Mouse (Mus musculus) embryo, embryonic 10.5 days (tissue): ENCODE measurements at regions not wholly inside any gene's neighbourhood (a gene's known extent, or its start where the extent isn't known, plus 50 kb on each side); places are given as distances from the start of the nearest gene placed in this dataset.

Experiments
- DNase-seq: peaks from one replicate; pipeline ENCODE4 v3.0.0-alpha.2; 2015; ENCODE audit warnings: low spot score

- no peak for DNase-seq
Observed at GRCm38 (mm10) chr5:42364116-42364515, 296.4 kb downstream of the Gm16223 start.

DNA sequence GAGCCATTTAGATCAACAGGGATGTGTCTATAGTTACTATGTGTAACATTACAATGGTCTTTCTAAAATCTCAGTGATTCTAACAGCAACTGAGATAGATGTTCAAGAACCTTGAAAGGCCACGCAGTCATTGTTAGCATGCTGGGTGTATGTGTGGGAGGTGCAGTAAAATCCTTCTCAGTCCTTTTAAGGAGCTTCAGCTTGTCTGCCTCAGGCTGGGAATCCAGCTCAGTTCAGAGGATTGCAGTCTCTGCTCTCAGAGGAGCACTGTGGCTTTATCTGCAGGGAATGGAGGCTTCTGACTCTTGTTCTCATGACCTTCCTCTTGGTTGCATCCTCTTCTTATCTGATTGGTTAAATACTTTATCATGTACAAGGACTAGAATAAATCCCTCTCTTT is 320.2 kb downstream of the Gm16223 start:
- no peak for DNase-seq

DNA sequence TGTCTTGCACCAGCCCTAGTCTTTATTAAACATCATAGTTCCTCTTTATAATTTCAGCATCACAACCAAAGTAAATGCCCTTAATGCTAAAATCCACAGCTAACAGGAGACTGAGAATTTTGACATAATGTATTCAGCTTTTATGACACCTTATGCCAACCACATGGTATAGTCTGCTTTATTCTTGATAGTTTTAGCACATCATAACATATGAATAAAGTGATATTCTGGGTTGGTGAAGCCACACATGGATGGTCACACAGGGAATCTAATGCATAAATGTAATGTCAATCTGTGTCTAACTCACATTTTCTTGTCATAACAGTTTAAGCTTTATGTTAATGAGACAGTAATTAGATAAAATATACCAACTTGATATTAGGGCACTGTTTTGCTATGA is 328.9 kb downstream of the Gm16223 start:
- no peak for DNase-seq

DNA sequence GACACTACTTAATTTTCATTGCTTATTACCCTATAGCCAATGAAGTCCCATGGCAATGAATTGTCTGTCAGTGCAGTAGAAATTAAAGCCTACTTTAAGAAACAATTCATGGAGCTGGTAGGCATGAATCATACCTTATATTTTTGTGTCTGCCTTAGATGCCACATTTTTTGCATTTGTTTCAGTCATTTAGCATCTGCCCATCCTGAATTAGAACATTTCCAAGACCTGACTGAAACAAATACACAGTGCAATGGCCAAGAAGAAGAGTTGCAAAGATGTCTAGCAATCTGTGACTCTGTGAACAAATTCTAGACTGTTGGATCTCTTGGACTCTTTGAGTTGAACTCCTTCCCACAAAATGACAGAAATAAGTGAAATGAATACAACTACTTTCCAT is 342.2 kb downstream of the Gm16223 start:
- no peak for DNase-seq

GRCm38 (mm10) chr5:42412296-42412695 is 344.5 kb downstream of the Gm16223 start:
- peak; percentile 68 for DNase-seq

DNA sequence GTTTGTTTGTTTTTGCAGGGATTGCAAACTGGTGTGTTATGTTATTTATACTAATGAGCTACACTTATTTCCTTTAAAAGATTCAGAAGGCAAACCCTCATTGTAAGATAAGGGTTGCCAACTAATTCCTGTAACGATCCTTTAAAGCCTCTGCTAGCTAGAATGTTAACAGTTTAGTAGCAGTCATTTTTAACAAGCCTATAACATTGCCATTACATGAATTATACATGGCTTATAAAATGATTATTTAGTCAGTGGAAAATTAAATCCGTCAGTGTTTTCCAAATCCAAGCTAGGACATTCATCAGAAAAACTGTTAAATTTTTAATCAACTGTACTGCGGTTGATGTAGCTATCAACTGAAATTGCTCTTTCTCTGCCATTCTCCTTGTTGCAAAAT is 358.1 kb downstream of the Gm16223 start:
- no peak for DNase-seq

DNA sequence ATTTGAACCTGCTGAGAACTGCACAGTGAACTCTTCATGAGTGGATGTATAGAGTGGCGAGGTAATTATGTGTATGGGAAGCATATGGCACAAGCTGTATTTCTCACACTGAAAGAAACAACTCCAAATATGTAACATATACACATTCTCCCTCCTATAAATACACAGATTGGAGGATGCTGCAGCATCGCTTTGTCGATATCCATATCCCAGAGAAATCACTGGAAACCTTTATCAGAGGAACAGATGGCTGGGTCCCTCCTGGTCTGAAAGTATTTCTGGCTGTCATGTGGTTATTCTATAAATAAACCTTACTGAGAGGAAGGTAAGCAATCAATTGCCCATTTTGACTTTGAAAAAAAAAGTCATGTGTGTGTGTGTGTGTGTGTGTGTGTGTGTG is 365.4 kb downstream of the Gm16223 start:
- DNase-seq, result no peak

DNA sequence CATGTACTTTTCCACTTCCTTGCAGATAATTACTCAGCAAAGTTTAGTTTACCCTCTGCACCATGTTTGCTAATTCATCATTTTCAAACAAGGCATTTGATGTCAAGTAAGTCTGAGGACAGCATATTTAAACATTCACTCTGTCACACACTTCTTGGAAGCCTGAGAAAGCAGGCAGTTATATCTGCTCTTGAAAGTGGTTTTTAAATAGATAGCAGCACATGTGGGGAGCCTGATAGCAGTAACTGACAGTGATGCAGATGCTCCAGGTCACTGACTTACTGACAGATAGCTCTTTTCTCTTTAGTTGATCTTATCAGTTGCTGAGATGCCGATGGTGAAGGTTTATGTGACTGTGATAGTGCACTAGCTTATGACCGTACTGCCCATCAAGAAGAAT is 380.9 kb downstream of the Gm16223 start:
- no peak for DNase-seq

DNA sequence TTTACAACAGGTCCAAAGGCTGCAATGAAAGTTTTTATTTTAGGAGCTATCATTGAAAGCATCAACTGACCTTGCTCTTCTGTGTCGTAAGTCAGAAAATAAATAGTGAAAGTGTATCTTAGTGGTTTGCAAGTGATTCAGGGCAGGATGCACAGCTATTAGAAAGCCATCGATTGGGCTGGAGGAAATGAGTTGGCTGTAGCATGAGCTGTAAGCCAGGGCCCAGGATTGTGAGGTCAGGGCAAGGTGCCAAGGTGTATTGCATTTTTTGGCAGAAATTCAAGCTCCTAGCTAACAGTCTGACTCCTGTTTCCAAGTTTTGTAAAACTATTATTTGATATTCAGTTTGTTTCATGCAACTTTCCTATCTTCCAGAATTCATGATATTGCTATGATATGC is 381.8 kb downstream of the Gm16223 start:
- DNase-seq, result no peak

DNA sequence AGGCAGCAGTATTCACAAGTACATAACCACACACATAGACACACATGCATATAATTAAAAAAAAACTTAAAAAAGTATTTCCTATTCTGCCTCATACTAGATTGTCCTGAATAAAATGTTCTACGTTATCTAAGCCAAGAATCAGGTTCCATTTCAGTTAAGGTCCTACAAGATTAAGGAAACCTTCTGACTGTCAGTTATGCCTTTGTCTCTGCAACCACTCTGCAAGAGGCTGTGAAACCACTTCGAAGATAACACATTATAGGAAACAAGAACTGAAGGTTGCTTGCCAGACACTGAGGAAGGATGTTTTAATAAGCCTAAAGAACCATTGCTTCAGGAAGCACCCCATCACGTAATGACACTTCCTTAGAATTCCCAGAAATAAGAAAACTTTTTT is 385.9 kb downstream of the Gm16223 start:
- no peak for DNase-seq

DNA sequence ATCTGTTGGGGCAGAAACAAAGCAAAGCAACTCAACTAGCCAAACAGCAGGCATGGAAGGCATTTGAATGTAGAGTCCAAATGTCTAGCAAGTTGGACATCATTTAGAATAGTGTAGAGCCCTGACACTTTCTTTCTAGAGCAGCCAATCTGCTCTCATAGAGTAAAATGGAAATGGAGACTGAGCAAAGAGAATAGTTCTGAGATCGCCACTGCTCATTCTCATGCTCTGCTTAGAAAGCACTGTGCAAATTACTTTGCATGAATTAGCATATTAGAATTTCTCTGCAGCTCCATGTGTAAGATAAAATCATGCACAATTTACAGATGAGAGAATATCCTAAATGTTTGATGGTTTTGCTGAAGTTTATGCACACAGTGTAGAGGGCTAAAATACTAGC is 393.4 kb downstream of the Gm16223 start:
- DNase-seq, result no peak

- no peak for DNase-seq
Observed at GRCm38 (mm10) chr5:42464814-42465213, 397.1 kb downstream of the Gm16223 start.

GRCm38 (mm10) chr5:42473493-42473892 is 405.7 kb downstream of the Gm16223 start:
- DNase-seq, result peak; percentile 1

DNA sequence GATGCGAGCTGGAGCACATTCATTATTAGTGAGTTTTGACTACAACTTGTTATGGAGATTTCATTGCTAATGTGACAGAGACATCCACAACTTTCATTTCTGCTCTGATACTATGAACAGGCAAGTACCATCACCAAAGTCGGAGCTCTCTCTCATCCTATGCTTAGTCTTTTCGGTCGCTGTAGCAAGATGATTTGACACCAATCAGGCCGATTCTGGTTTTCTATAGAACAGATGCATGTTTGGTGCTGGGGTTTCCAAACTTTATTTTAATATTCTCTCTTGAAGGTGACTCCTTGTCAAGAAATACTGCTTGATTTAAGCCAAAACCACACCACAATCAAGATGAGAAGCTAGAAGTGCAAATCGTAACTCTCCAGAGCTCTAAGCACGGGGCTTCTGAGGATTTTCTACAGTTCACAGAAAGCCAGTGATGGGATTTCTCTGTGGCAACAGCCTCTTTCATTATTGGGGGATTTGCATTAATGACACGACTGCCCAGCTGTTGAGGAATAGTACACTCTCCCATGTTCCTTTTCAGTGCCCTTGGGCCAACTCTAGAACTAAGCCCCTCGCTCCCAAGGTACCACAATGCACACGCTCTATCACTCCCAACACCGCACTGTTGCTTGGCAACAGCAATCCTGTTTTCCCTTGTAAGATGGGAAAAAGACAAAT is 434.5 kb downstream of the Gm16223 start:
- peak; percentile 3 for DNase-seq

GRCm38 (mm10) chr5:42502802-42503136 is 435.0 kb downstream of the Gm16223 start:
- no peak for DNase-seq

DNA sequence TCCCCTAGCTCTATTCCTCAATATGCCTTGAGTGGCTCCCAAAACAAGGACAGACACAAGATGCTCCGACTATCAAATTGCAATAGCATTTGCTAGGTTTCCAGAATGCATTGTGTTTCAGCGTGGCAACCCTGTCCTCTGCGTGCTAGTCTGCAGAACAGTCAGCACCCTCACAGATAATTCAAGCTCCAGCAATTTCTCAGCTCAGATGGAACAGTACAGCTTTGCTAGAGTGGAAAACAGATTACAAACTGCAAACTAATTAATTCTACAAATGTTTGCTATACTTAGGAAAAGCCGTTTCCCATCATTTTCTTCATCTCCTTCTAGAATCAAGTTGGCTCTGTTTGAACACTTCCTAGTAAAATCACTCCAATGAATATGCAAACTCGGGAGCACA is 441.4 kb downstream of the Gm16223 start:
- no peak for DNase-seq

DNA sequence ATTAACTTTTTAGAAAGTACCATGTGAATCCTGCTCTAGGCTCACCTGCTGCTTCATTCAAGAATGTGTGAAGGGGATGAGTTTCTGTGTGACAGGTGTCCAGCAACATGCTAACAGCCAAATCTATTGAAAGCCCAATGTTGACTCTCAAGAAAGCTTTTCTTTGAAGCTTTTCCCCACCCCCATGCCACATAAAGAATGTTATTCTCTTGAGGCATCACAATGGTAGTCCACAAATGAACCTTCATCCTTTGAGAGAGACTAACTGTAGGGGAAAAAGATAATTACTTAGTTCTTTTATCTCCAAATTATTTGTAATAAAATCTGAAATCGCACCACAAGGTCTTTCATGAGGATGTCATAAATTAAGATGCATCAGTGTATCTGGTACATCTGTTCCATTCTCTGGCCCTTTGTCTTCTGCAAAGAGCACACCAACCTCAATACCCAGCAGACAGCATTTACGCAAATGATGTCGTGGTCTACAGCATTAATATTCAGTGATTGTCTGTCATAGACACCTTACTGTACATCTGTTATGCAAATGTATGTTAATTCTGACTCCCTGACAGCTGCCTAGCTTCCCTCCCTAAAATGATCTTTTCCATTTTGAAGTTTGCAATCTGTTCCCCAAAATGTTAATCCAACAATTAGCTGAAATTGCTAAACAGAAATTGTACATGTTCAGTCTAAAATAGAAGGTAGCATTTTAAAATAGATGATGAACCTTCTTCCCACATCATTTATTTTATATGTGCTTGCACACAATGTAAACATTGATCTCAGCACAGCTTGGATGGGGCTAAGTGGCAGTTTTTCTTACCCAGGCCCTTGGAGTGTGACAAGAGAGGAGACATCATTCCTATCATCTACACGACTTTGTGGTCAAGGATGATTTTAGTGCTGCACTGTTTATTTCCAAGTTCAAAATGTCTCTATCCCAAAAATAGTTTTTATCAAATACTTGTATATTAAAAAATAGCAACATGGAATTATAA is 455.7 kb downstream of the Gm16223 start:
- no peak for DNase-seq

GRCm38 (mm10) chr5:42525431-42525830 is 457.7 kb downstream of the Gm16223 start:
- no peak for DNase-seq

DNA sequence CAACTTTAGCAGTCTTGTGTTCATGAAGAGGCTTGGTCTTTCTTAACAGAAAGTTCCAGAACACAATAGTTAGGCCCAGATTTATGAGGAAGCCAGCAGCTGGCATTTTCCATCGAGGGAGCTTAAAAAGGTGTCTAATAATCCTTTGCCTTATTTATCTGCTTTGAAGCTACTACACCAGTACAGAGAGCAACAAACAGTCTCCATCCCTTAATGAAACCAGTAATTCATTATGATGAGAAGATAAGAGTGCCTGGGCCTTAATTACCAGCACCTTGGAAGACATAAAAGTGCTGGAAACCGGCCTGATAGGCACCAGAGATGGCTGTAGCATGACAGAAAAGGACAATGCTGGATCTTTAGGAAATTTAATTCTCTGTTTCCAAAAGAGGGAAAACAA is 492.8 kb downstream of the Gm16223 start:
- no peak for DNase-seq

DNA sequence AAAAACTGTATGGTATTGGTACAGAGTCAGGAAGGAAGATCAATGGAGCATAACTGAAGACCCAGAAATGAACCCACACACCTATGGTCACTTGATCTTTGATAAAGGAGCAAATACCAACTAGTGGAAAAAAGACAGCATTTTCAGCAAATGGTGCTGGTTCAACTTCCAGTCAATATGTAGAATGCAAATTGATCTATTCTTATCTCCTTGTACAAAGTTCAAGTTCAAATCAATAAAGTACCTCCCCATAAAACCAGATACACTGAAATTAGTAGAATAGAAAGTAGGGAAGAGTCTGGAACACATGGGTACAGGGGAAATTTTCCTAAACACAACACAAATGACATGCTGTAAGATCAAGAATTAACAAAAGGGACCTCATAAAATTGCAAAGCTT is 495.6 kb downstream of the Gm16223 start:
- DNase-seq, result no peak

DNA sequence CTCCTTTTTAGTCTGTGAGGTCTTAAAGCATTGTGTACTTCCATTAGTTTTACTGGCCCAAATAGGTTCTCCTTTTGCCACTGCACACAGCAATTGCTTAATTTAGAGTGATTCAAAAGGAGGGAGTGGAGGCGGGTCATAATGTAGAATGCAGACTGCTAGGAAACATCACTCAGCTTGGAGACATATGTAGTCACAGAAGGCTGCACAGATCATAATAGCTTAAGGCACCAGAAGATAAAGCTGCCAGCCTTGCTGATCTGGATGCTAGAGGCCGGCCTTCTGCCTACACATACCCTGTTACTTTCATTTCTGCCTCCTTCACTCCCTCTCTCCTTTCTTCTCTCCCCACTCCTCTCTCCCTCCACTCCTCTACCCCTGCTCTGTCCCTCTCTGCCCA is 508.2 kb downstream of the Gm16223 start:
- no peak for DNase-seq

GRCm38 (mm10) chr5:42578208-42578844 is 510.6 kb downstream of the Gm16223 start:
- no peak for DNase-seq

- DNase-seq, result no peak
Observed at GRCm38 (mm10) chr5:42620698-42621097, 552.9 kb downstream of the Gm16223 start.
